Mouse (Mus musculus) kidney, adult 10 weeks (tissue): Measurements from ENCODE around the gene Edn2. TPM values are rescaled to one million over a fixed set of nuclear protein-coding genes. Genes with fewer than 3 reads are reported as not detected.

Source experiments
- polyA plus RNA-seq: library from polyadenylated mRNA; stranded (reverse); fragments of 350-450 nt; fragmentation: Illumina TruSeq; extraction: RNeasy Lipid Tissue Mini Kit (QIAGEN cat#74804); gene quantifications from one replicate; pipeline ENCODE4 v1.2.3, GENCODE M21; 2014; ENCODE audit warnings: low read depth, low replicate concordance

Edn2 gene
- not detected for polyA plus RNA-seq

DNA sequence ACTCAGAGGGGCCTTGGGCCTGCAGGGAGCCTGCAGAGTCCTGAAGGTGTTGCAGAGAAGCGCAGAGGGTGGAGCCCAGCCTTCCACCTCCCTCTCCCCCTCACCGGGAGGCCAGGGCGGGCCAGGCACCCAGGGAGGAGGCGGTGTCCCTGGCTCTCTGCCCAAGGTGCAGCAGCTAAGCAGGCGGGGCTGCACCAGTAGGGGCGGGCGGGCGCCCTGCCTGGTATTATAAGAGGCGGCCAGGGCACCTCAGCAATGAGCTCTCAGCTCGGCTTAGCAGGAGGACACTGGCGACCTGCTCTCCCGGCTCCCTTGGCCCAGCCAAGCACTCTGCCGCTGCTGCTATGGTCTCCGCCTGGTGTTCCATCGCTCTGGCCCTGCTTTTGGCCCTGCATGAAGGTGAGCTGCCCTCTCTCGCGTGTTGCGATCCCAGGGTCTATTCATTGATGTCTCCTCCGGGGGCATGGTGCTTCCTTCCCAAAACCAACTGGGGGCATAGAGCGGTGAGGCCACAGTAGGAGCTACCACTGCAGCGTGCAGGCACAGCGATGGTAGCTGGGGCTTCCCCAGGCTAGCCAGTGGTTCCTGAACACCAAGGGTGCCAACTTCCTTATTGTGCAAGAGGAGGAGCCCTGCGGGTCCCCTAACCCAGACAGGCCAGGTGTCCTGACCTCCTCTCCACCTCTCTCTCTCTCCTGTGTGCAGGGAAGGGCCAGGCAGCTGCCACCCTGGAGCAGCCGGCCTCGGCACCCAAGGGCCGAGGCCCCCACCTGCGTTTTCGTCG lies at the start of gene Edn2:
Gene Edn2, plus strand, starts transcription at position 41 of the 784 bp plus-strand sequence.

Other genes starting within 250 kb of the Edn2 start
- not detected for gene AL607142.1, start 96.2 kb upstream of the Edn2 start, polyA plus RNA-seq
- gene Foxo6, start 126.1 kb downstream of the Edn2 start, polyA plus RNA-seq: not detected
- 14.4 TPM for gene Scmh1, start 244.1 kb downstream of the Edn2 start, polyA plus RNA-seq